Mouse (Mus musculus): ENCODE measurements at regions not wholly inside any gene's neighbourhood (a gene's known extent, or its start where the extent isn't known, plus 50 kb on each side); places are given as distances from the start of the nearest gene placed in this dataset.

GRCm38 (mm10) chr12:50038808-50039374 is 610.0 kb downstream of the Prkd1 start:
- no peak for TF ChIP-seq CTCF (IDR thresholded peaks at IDR 0.05; ENCODE audit: borderline replicate concordance, extremely low read depth, insufficient read depth, insufficient read length)
- TF ChIP-seq POLR2A (IDR thresholded peaks at IDR 0.05; ENCODE audit: borderline replicate concordance, extremely low read depth, insufficient read depth, insufficient read length, poor library complexity, severe bottlenecking), result no peak

All from brain, embryonic 14.5 days (tissue).